Mouse (Mus musculus): Measurements from ENCODE around the gene Npas4. TPM values are rescaled to one million over a fixed set of nuclear protein-coding genes. Genes with fewer than 3 reads are reported as not detected.
"Not testable (repeated sequence)": the region's sequence is repeated elsewhere in the genome, so short reads cannot be mapped to it uniquely, and the experiment has no call there.

Gene Npas4
- total RNA-seq, 1 experiment = 0.09 TPM

GRCm38 (mm10) chr19:4968236-4968635, 21.9 kb downstream of the Npas4 start:
- Histone ChIP-seq H3K4me3 (ENCODE audit: insufficient read depth in 1 of 2, low read depth in 1 of 2, low read length in 2 of 2, poor library complexity in 1 of 2, severe bottlenecking in 1 of 2) (no peak overlapping the region), H3K9me3 (ENCODE audit: control insufficient read depth, insufficient read depth, low read depth, low read length) (no peaks in the 10 kb centered on the region), H3K9ac (ENCODE audit: insufficient read depth, low read depth, low read length, poor library complexity, severe bottlenecking) (no peak overlapping the region; the same call in 1 of the 2 replicates), H3K27ac (ENCODE audit: insufficient read depth, low read depth, low read length, poor library complexity, severe bottlenecking) (no peak overlapping the region), H3K4me1 (ENCODE audit: control insufficient read depth in 2 of 2, insufficient read depth in 2 of 2, low read length in 2 of 2, poor library complexity in 1 of 2) (no peaks in the 10 kb centered on the region), H3K36me3 (ENCODE audit: control insufficient read depth, insufficient read depth, low read length, poor library complexity, severe bottlenecking) (peaks cover 15% of the 10 kb centered on the region)
- in situ Hi-C loops (cut with MboI; ENCODE audit: low sequenced_read_pairs in 2 of 2, unreplicated experiment in 2 of 2) = loop anchor here in 1 of 2 experiments (25.0 kb wide), 1 partner anchor 331 kb away; the partner anchor contains the start of gene Rce1
- TF ChIP-seq ZC3H11A (IDR thresholded peaks at IDR 0.05; ENCODE audit: borderline replicate concordance, low read depth, low read length) (peak; percentile 79), HCFC1 (IDR thresholded peaks at IDR 0.05; ENCODE audit: borderline replicate concordance, insufficient read depth, low read length) (no peak), MAFK (IDR thresholded peaks at IDR 0.05; ENCODE audit: insufficient read depth, low read depth, low read length) (peak; percentile 42; the same call in 1 of the 2 replicates), ZNF384 (IDR thresholded peaks at IDR 0.05; ENCODE audit: low read depth, low read length) (no peak), CHD2 (IDR thresholded peaks at IDR 0.05; ENCODE audit: low read depth, low read length) (no peak)
- no peak for DNase-seq (ENCODE audit: low read depth, low spot score)

DNA sequence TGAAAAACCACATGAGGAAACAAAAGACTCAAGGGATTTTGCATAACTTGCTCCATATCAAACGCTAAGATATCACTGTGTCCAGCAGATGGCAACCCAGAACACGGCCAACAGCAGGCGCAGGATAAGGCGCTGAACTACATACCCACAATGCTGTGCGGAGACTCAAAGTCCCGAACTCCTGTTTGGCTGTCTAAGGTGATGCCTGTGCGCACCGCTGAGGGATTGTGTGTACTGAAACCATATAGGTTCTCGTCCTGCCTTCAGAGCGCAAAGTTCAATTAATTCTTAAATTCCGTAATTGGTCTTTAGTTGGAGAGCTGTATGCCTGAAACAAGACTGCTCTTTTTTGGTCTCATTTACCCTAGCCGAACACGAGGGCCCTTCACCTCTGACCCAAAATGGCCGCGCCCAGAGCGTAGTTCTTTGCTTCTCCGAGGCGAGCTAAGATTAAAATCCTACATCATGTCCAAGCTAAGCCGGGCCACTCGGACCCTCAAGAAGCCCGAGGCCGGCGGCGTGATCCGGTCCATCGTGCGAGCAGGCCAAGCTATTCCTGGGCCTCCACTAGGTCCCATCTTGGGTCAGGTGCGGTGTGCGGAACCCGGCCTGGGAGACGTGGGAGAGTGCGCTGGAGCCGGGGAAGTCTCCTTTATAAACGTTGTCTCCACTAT, 28.1 kb downstream of the Npas4 start, which contains the start of gene Mrpl11:
TSS of gene Mrpl11 (plus strand) at position 220 of the 674 bp plus-strand sequence.
- H3K9me3 ChIP-seq (ENCODE audit: control insufficient read depth, insufficient read depth, low read depth, low read length) = no peaks in the 10 kb centered on the region
- peaks cover 15% of the 10 kb centered on the region for H3K36me3 ChIP-seq (ENCODE audit: control insufficient read depth, insufficient read depth, low read length, poor library complexity, severe bottlenecking)
- DNase-seq (ENCODE audit: low read depth, low spot score) = peak; percentile 88
- peak within 1 kb of the TSS; percentile 90 to 93 for H3K4me3 ChIP-seq (ENCODE audit: insufficient read depth in 1 of 2, low read depth in 1 of 2, low read length in 2 of 2, poor library complexity in 1 of 2, severe bottlenecking in 1 of 2)
- TF ChIP-seq ZNF384 (IDR thresholded peaks at IDR 0.05; ENCODE audit: low read depth, low read length) (no peak), HCFC1 (IDR thresholded peaks at IDR 0.05; ENCODE audit: borderline replicate concordance, insufficient read depth, low read length) (peak; percentile 86)
- H3K4me1 ChIP-seq (ENCODE audit: control insufficient read depth in 2 of 2, insufficient read depth in 2 of 2, low read length in 2 of 2, poor library complexity in 1 of 2) = no peaks in the 10 kb centered on the region
- peak within 1 kb of the TSS; percentile 80 for H3K27ac ChIP-seq (ENCODE audit: insufficient read depth, low read depth, low read length, poor library complexity, severe bottlenecking)
- peak within 1 kb of the TSS; percentile 96 for H3K9ac ChIP-seq (ENCODE audit: insufficient read depth, low read depth, low read length, poor library complexity, severe bottlenecking)
- in situ Hi-C loops (cut with MboI; ENCODE audit: low sequenced_read_pairs in 2 of 2, unreplicated experiment in 2 of 2) = loop anchor here in 1 of 2 experiments (25.0 kb wide), 1 partner anchor 325 kb away; the partner anchor contains the start of gene Rce1

- H3K4me3 ChIP-seq (ENCODE audit: insufficient read depth in 1 of 2, low read depth in 1 of 2, low read length in 2 of 2, poor library complexity in 1 of 2, severe bottlenecking in 1 of 2); H3K36me3 ChIP-seq (ENCODE audit: control insufficient read depth, insufficient read depth, low read length, poor library complexity, severe bottlenecking); H3K9me3 ChIP-seq (ENCODE audit: control insufficient read depth, insufficient read depth, low read depth, low read length); DNase-seq (ENCODE audit: low read depth, low spot score); in situ Hi-C loops (cut with MboI; ENCODE audit: low sequenced_read_pairs in 2 of 2, unreplicated experiment in 2 of 2); H3K9ac ChIP-seq (ENCODE audit: insufficient read depth, low read depth, low read length, poor library complexity, severe bottlenecking): not testable (repeated sequence)
- Histone ChIP-seq H3K27ac (ENCODE audit: insufficient read depth, low read depth, low read length, poor library complexity, severe bottlenecking) (peak overlapping the region; percentile 49), H3K4me1 (ENCODE audit: control insufficient read depth in 2 of 2, insufficient read depth in 2 of 2, low read length in 2 of 2, poor library complexity in 1 of 2) (peaks cover 7 to 15% of the 10 kb centered on the region in 2 experiments; a peak in 3 of 4 replicates)
Observed at GRCm38 (mm10) chr19:4948641-4949040, 41.5 kb downstream of the Npas4 start.

DNA sequence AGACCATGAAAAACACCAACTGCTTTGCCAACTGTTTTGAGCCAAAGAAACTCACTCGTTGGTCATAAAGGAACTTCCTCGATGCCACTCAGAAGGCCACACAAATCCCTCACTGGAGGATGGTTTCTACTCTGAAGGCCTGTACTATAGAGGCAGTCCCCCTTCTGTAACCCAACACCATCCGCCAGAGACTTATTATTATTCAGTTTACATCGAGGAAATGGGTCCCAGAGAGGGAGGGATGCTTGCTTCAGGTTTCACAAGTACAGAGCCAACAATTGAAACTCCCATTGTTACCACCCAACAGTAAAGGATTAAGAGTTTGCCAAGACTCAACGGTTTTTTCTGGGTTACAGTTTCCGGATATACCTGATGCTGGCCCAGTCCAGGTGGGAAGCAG, 44.6 kb downstream of the Npas4 start:
- peak overlapping the region in 1 of 2 experiments; percentile 36; a peak in 1 of 4 replicates for H3K4me3 ChIP-seq (ENCODE audit: insufficient read depth in 1 of 2, low read depth in 1 of 2, low read length in 2 of 2, poor library complexity in 1 of 2, severe bottlenecking in 1 of 2)
- peaks cover 7 to 19% of the 10 kb centered on the region in 2 experiments; a peak in 3 of 4 replicates for H3K4me1 ChIP-seq (ENCODE audit: control insufficient read depth in 2 of 2, insufficient read depth in 2 of 2, low read length in 2 of 2, poor library complexity in 1 of 2)
- in situ Hi-C loops (cut with MboI; ENCODE audit: low sequenced_read_pairs in 2 of 2, unreplicated experiment in 2 of 2) = no loop called here
- TF ChIP-seq HCFC1 (IDR thresholded peaks at IDR 0.05; ENCODE audit: borderline replicate concordance, insufficient read depth, low read length) = no peak
- H3K9me3 ChIP-seq (ENCODE audit: control insufficient read depth, insufficient read depth, low read depth, low read length) = no peaks in the 10 kb centered on the region
- DNase-seq (ENCODE audit: low read depth, low spot score) = no peak
- no peak overlapping the region for H3K9ac ChIP-seq (ENCODE audit: insufficient read depth, low read depth, low read length, poor library complexity, severe bottlenecking)
- H3K27ac ChIP-seq (ENCODE audit: insufficient read depth, low read depth, low read length, poor library complexity, severe bottlenecking) = 0 out of 2 replicates have a peak overlapping the region, but pooled peaks have one; percentile 56
- H3K36me3 ChIP-seq (ENCODE audit: control insufficient read depth, insufficient read depth, low read length, poor library complexity, severe bottlenecking) = no peaks in the 10 kb centered on the region

DNA sequence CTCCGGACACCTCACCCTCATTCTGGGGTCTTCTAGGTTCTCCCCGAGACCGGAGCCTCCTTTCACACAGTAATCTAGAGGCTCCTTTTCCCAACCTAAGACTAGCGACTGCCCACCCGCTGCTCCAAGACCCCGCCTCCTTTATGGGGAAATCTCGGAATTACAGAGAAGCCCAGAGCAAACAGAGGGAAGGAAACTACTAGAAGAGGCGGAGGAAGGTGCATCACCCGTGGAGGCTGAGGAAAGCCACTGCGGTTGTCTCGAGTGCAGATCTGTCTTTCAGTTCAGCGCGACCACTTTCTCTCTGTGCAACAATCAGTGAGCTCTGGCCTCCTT, 46.9 kb downstream of the Npas4 start:
- TF ChIP-seq MAFK (IDR thresholded peaks at IDR 0.05; ENCODE audit: insufficient read depth, low read depth, low read length) = no peak
- TF ChIP-seq HCFC1 (IDR thresholded peaks at IDR 0.05; ENCODE audit: borderline replicate concordance, insufficient read depth, low read length) = no peak
- TF ChIP-seq ZC3H11A (IDR thresholded peaks at IDR 0.05; ENCODE audit: borderline replicate concordance, low read depth, low read length) = no peak
- TF ChIP-seq CHD2 (IDR thresholded peaks at IDR 0.05; ENCODE audit: low read depth, low read length) = no peak
- no peak for TF ChIP-seq ZNF384 (IDR thresholded peaks at IDR 0.05; ENCODE audit: low read depth, low read length)
- H3K4me1 ChIP-seq (ENCODE audit: control insufficient read depth in 2 of 2, insufficient read depth in 2 of 2, low read length in 2 of 2, poor library complexity in 1 of 2) = peaks cover 7 to 19% of the 10 kb centered on the region in 2 experiments; a peak in 3 of 4 replicates
- no peak overlapping the region for H3K27ac ChIP-seq (ENCODE audit: insufficient read depth, low read depth, low read length, poor library complexity, severe bottlenecking)
- in situ Hi-C loops (cut with MboI; ENCODE audit: low sequenced_read_pairs in 2 of 2, unreplicated experiment in 2 of 2) = no loop called here
- no peak for DNase-seq (ENCODE audit: low read depth, low spot score)
- no peaks in the 10 kb centered on the region for H3K36me3 ChIP-seq (ENCODE audit: control insufficient read depth, insufficient read depth, low read length, poor library complexity, severe bottlenecking)
- peak overlapping the region; percentile 30; the same call in 1 of the 2 replicates for H3K9ac ChIP-seq (ENCODE audit: insufficient read depth, low read depth, low read length, poor library complexity, severe bottlenecking)
- no peaks in the 10 kb centered on the region for H3K9me3 ChIP-seq (ENCODE audit: control insufficient read depth, insufficient read depth, low read depth, low read length)
- H3K4me3 ChIP-seq (ENCODE audit: insufficient read depth in 1 of 2, low read depth in 1 of 2, low read length in 2 of 2, poor library complexity in 1 of 2, severe bottlenecking in 1 of 2) = peak overlapping the region; percentile 88 to 93

Measured in ES-E14 (cell line).